Mouse (Mus musculus) cortical plate, adult 2 months (tissue): ENCODE results near the gene Artn.

Experiments
- CTCF ChIP-seq: fragments of 200-500 bp; IDR thresholded peaks from 2 replicates; pipeline ENCODE4 v1.5.1; 2011; ENCODE audit warnings: mild to moderate bottlenecking, control low read depth, low read length; ENCODE audit not compliant: insufficient read depth; ENCODE audit errors: extremely low read depth
- POLR2A ChIP-seq: fragments of 200-500 bp; IDR thresholded peaks from 2 replicates; pipeline ENCODE4 v1.6.1; 2011; ENCODE audit warnings: mild to moderate bottlenecking, low read length, control low read depth; ENCODE audit not compliant: insufficient read depth; ENCODE audit errors: extremely low read depth

DNA sequence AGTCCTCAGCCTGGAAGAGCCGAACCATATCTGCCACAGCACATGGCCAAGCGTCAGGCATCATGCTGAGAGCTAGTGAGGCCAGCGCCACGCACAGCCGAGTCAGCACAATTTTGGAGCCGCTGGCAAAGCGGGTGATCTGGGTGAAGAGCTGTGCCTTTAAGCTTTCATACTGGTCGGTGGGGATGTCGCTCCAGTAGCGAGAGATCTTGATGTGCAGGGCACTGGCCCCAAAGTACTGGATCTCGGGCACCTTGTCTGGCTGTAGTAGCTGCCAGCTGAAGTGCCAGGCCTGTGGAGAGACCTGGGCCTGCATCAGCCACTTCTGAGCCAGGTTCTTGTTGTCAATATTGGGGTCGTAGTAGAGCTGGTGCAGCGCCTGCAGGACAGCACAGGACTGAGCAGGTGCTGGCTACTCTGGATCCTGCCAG is 17.4 kb downstream of the Artn start:
- no peak for TF ChIP-seq POLR2A
- no peak for TF ChIP-seq CTCF
